Mouse (Mus musculus) kidney, postnatal 0 days (tissue): Measurements from ENCODE around the gene Myo1a. TPM values are rescaled to one million over a fixed set of nuclear protein-coding genes. Genes with fewer than 3 reads are reported as not detected.
A peak's percentile ranks its signal among the peaks of the same experiment; 100 is the strongest.

Experiments used
- ATAC-seq: fragments of 200-750 bp; cut with Nextera tagmentation; replicated peaks from 2 replicates; pipeline ENCODE4 v1.8.0; 2017; ENCODE audit warnings: low read depth, moderate number of reproducible peaks, moderate TSS enrichment, moderate library complexity; ENCODE audit not compliant: low FRiP score
- DNase-seq: peaks from one replicate; pipeline ENCODE4 v3.0.0-alpha.2; 2016; ENCODE audit warnings: low spot score
- H3K27ac ChIP-seq: fragments of 300-500 bp; sonication (generic); 2 replicates; pipeline ENCODE4 v1.5.1; 2014; ENCODE audit warnings: mild to moderate bottlenecking
- H3K27me3 ChIP-seq: fragments of 300-500 bp; sonication (generic); 2 replicates; pipeline ENCODE4 v1.6.1; 2014; ENCODE audit warnings: low read length, mixed read lengths; ENCODE audit not compliant: insufficient read depth
- H3K36me3 ChIP-seq: fragments of 300-500 bp; sonication (generic); 2 replicates; pipeline ENCODE4 v1.6.1; 2014; ENCODE audit warnings: low read length, mixed read lengths; ENCODE audit not compliant: insufficient read depth
- H3K4me1 ChIP-seq: fragments of 300-500 bp; sonication (generic); replicated peaks from 2 replicates; pipeline ENCODE4 v1.6.1; 2014; ENCODE audit warnings: antibody characterized with exemption, low read length, mixed read lengths; ENCODE audit not compliant: insufficient read depth
- H3K4me2 ChIP-seq: fragments of 300-500 bp; sonication (generic); 2 replicates; pipeline ENCODE4 v1.6.1; 2014; ENCODE audit warnings: mild to moderate bottlenecking, low read length, moderate library complexity, mixed read lengths
- H3K4me3 ChIP-seq: fragments of 300-500 bp; sonication (generic); replicated peaks from 2 replicates; pipeline ENCODE4 v1.5.1; 2014; ENCODE audit warnings: low read depth, low read length
- H3K9ac ChIP-seq: fragments of 300-500 bp; sonication (generic); 2 replicates; pipeline ENCODE4 v1.6.1; 2014; ENCODE audit warnings: low read depth, low read length
- H3K9me3 ChIP-seq: fragments of 300-500 bp; sonication (generic); replicated peaks from 2 replicates; pipeline ENCODE4 v1.6.1; 2016; ENCODE audit warnings: low read length, inconsistent platforms, mixed read lengths
- CTCF ChIP-seq: IDR thresholded peaks from 2 replicates; pipeline ENCODE4 v1.5.1; 2016; ENCODE audit warnings: antibody characterized with exemption, low read depth, mild to moderate bottlenecking, moderate library complexity
- WGBS: fragments of 180-500 bp; shearing (Covaris S2); extraction: QIAGEN DNeasy Blood & Tissue Kit; methylation state at CpG from one replicate; pipeline ENCODE4 v1.1.7; 2014; 5-methylcytosine and 5-hydroxymethylcytosine counted together
- polyA plus RNA-seq: library from polyadenylated mRNA; unstranded; fragments of >200 nt; fragmentation: Nextera tagmentation; extraction: Ambion mirVana; gene quantifications from 2 replicates; pipeline ENCODE4 v1.2.1, GENCODE M21; 2015

Myo1a gene
- polyA plus RNA-seq, 1 experiment from 2014 or later, result 0.07 TPM

- H3K4me1 ChIP-seq, result no peaks in the 10 kb centered on the region
- no peaks in the 10 kb centered on the region for H3K27me3 ChIP-seq
- TF ChIP-seq CTCF, result no peak
- H3K4me3 ChIP-seq, result peak overlapping the region; percentile 97
- peaks cover 34% of the 10 kb centered on the region for H3K36me3 ChIP-seq
- no peaks in the 10 kb centered on the region for H3K9me3 ChIP-seq
- DNase-seq, result no peak
- under 1% methylated on average over 48 of the region's 55 CpGs for WGBS
- peak overlapping the region; percentile 98 for H3K9ac ChIP-seq
- peak overlapping the region; percentile 69 for H3K4me2 ChIP-seq
- peak overlapping the region; percentile 92 for H3K27ac ChIP-seq
- ATAC-seq, result no peak; the same call in 1 of the 2 replicates
Observed at GRCm38 (mm10) chr10:127739661-127740161, 34.7 kb downstream of the Myo1a start.

GRCm38 (mm10) chr10:127744661-127745060, 39.7 kb downstream of the Myo1a start:
- no peak overlapping the region for H3K4me2 ChIP-seq
- H3K9me3 ChIP-seq, result no peaks in the 10 kb centered on the region
- H3K9ac ChIP-seq, result no peak overlapping the region
- peaks cover 43% of the 10 kb centered on the region for H3K36me3 ChIP-seq
- ATAC-seq (peak; percentile 2; the same call in 1 of the 2 replicates), DNase-seq (peak; percentile 68)
- H3K4me3 ChIP-seq, result no peak overlapping the region
- H3K4me1 ChIP-seq, result peaks cover 8% of the 10 kb centered on the region; the same call in 1 of the 2 replicates
- no peak overlapping the region for H3K27ac ChIP-seq
- WGBS, result 80% methylated on average over 5 of the region's 5 CpGs
- H3K27me3 ChIP-seq, result no peaks in the 10 kb centered on the region
- TF ChIP-seq CTCF, result peak; percentile 76

DNA sequence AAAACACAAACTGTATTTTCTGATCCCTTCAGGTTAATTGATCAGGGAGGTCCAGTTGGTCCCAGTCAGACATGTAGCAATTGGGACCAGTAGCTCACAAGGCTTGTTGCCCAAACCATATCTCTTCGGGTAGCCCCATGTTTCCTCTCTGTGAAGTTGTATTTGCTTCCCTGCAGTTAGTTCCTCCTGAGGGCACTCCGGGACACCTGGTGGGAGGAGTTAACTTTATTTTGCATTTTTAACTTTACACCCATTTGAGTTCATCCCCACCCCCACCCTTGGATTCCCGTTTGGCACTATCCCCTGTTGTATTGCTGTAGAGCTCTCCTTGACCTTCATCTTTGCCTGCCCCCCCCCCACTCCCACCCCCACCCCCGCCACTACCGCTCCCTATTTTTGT, 40.9 kb downstream of the Myo1a start:
- no peak for TF ChIP-seq CTCF
- no peak overlapping the region for H3K4me2 ChIP-seq
- H3K9me3 ChIP-seq, result no peaks in the 10 kb centered on the region
- 59% methylated on average over 5 of the region's 5 CpGs for WGBS
- H3K36me3 ChIP-seq, result peaks cover 43% of the 10 kb centered on the region
- ATAC-seq (no peak), DNase-seq (no peak)
- no peak overlapping the region for H3K27ac ChIP-seq
- H3K4me3 ChIP-seq, result no peak overlapping the region
- no peaks in the 10 kb centered on the region for H3K27me3 ChIP-seq
- peaks cover 13% of the 10 kb centered on the region; the same call in 1 of the 2 replicates for H3K4me1 ChIP-seq
- H3K9ac ChIP-seq, result no peak overlapping the region

GRCm38 (mm10) chr10:127747254-127747653, 42.3 kb downstream of the Myo1a start:
- Histone ChIP-seq H3K27me3 (no peaks in the 10 kb centered on the region), H3K4me3 (no peak overlapping the region), H3K9ac (no peak overlapping the region), H3K4me2 (no peak overlapping the region), H3K27ac (peak overlapping the region; percentile 20; the same call in 1 of the 2 replicates), H3K36me3 (peaks cover 33% of the 10 kb centered on the region), H3K9me3 (no peaks in the 10 kb centered on the region), H3K4me1 (peaks cover 13% of the 10 kb centered on the region; the same call in 1 of the 2 replicates)
- ATAC-seq (no peak), DNase-seq (no peak)
- WGBS, result 79% methylated on average over 8 of the region's 8 CpGs
- TF ChIP-seq CTCF, result no peak

DNA sequence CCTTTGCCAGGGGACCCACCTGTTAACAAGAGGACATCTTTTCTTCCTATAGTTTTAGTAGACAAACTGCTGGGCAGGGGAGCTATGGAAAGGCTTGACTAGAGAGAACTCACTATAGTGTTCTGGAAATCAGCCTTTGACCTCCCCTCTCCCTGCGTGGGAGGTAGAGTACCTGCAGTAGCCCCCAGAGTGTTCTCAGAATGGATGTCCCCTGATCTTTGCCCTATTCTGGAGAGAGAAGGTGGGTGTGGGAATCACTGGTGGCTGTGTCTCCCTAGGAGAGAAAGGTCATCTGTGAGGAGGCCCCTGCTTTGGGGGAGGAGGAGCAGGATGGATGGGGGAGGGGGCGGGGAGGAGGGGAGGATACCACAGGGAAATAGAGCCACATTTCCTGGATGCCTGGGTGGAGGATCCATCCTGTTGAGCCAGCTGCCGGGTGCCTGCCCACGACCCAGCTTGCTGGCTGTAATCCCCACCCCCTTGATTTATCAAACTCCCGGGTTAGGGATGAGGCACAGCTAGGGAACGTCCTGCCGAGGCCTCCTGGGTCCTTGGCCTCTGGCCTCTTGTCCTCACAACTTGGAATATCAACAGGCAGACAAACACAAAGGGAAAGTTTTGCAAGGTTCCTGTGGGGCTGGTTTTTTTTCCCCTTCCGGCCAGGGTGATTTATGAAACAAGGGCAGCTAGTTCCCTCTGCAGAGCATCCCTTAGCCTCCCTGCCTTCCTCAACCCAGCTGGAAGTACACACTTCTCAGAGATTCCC, 44.1 kb downstream of the Myo1a start:
- H3K9ac ChIP-seq, result 0 out of 2 replicates have a peak overlapping the region, but pooled peaks have one; percentile 13
- H3K4me1 ChIP-seq, result peaks cover 13% of the 10 kb centered on the region; the same call in 1 of the 2 replicates
- 5% methylated on average over 8 of the region's 8 CpGs for WGBS
- TF ChIP-seq CTCF, result no peak
- ATAC-seq (peak; percentile 42), DNase-seq (peak; percentile 86)
- H3K9me3 ChIP-seq, result no peaks in the 10 kb centered on the region
- 0 out of 2 replicates have a peak overlapping the region, but pooled peaks have one; percentile 4 for H3K4me3 ChIP-seq
- H3K27ac ChIP-seq, result peak overlapping the region; percentile 85
- peaks cover 15% of the 10 kb centered on the region for H3K36me3 ChIP-seq
- no peaks in the 10 kb centered on the region for H3K27me3 ChIP-seq
- H3K4me2 ChIP-seq, result peak overlapping the region; percentile 30

DNA sequence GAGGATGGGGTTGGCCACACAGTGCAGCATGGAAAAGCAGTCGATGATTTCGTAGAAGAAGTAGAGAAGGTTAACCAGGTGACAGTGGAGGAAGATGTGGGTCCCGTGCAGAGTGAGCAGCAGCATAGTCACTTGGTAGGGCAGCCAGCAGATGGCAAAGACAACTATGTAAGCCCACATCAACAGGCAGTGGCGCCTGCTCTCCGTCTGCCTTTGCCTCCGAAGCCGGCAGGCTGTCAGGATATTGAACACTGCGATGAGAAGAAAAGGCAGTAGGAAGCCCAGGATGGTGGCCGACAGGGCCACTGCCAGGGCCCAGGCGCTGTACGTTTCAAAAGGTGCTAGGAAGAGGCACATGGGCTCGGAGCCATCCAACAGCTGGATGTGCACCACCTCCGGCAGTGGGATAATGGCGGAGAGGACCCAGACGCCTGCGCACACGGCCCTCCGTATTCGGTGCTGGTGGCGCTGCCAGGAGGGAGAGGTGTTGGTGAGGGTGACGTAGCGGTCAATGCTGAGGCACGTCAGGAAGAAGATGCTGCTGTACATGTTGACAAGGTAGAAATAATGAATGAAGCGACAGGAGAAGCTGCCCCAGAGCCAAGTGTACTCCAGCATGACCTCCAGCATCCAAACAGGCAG, 45.3 kb downstream of the Myo1a start:
- ATAC-seq, result no peak
- H3K9ac ChIP-seq, result no peak overlapping the region
- no peaks in the 10 kb centered on the region for H3K27me3 ChIP-seq
- peaks cover 23% of the 10 kb centered on the region; the same call in 1 of the 2 replicates for H3K4me1 ChIP-seq
- H3K9me3 ChIP-seq, result no peaks in the 10 kb centered on the region
- TF ChIP-seq CTCF, result no peak
- DNase-seq, result no peak
- peak overlapping the region; percentile 20 for H3K4me3 ChIP-seq
- H3K36me3 ChIP-seq, result peaks cover 7% of the 10 kb centered on the region
- H3K27ac ChIP-seq, result peak overlapping the region; percentile 85
- H3K4me2 ChIP-seq, result peak overlapping the region; percentile 30
- 63% methylated on average over 24 of the region's 24 CpGs for WGBS
